Mouse (Mus musculus) megakaryocyte progenitor cell, adult 5-6 weeks (primary cell): ENCODE measurements around the gene Calm2. TPM values are rescaled to one million over a fixed set of nuclear protein-coding genes. Genes with fewer than 3 reads are reported as not detected.

Experiments used
- ATAC-seq: replicated peaks from 2 replicates; pipeline ENCODE4 v1.8.0; 2016; ENCODE audit warnings: mild to moderate bottlenecking, moderate TSS enrichment, inconsistent platforms; ENCODE audit not compliant: poor library complexity
- total RNA-seq, 2 experiments: library from RNA; stranded (forward) in 1 of 2; stranded (reverse) in 1 of 2; fragments of 157-497, 149-512 nt in 1 of 2; fragments of 200-1000 nt in 1 of 2; gene quantifications; 2 replicates each; pipeline versions ENCODE4 v1.2.3 to v1.2.4; 2015 to 2017

Calm2 gene
- total RNA-seq, 2 experiments from 2014 or later, result 664 to 1,536 TPM

- ATAC-seq, result peak; percentile 99
Measured at GRCm38 (mm10) chr17:87405576-87405975, 41.2 kb downstream of the Calm2 start.

- ATAC-seq, result no peak
Measured at GRCm38 (mm10) chr17:87403462-87403861, 43.3 kb downstream of the Calm2 start.

DNA sequence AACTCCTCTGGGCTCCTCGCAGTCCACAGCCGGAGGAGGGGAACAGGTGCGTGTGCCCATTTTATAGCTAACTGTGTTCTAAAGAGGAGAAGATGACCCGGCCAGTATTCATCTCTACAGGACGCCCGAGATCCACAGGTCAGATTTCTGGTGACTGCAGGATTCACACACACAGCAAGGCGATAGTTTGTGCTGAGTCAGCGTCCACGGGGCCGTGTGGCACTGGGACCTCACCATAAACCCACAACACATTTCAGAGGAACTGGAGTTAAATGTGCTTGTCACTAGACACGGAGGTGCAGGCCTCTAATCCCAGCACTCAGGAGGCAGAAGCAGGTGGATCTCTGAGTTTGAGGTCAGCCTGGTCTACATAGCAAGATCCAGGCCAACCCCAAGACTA, 44.3 kb downstream of the Calm2 start:
- no peak for ATAC-seq

DNA sequence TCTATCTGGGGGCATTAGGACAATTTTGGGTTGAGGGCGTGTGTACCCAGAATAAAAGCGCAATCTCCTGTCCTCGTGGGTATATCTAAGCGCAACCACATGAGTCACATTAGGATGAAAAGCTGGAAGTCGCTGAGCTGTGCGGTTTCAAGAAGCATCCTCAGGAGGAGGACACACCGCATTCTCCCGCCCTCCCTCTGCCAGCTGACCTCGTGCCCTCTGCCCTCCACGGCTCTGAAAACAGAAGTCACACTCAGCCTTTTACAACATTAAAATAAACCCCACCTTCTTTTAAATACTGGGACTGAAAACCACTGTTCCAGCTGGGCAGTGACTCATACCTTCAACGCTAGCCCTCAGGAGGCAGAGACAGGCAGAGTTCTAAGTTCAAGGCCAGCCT, 49.6 kb downstream of the Calm2 start:
- peak; percentile 45; the same call in 1 of the 2 replicates for ATAC-seq

GRCm38 (mm10) chr17:87391242-87391641, 55.5 kb downstream of the Calm2 start:
- ATAC-seq, result no peak

- peak; percentile 48 for ATAC-seq
Measured at GRCm38 (mm10) chr17:87387068-87387467, 59.7 kb downstream of the Calm2 start.

GRCm38 (mm10) chr17:87385835-87386234, 60.9 kb downstream of the Calm2 start:
- ATAC-seq, result no peak

Other genes starting within 250 kb of the Calm2 start
- gene Mcfd2, start 181.0 kb downstream of the Calm2 start, total RNA-seq (2015), result 41.7 and 41.8 TPM in 2 replicates
- 111 and 130 TPM in 2 replicates for gene Mcfd2, start 181.0 kb downstream of the Calm2 start, total RNA-seq (2017)
- gene Ttc7, start 164.0 kb downstream of the Calm2 start, total RNA-seq (2015), result 47.8 and 54.7 TPM in 2 replicates
- gene Ttc7, start 164.0 kb downstream of the Calm2 start, total RNA-seq (2017), result 53.2 and 58.5 TPM in 2 replicates
- gene Stpg4, start 19.2 kb downstream of the Calm2 start, total RNA-seq (2015), result 1.0 TPM in 1 of 2 replicates, not detected in the other
- not detected in 2 replicates for gene Stpg4, start 19.2 kb downstream of the Calm2 start, total RNA-seq (2017)
- not detected in 2 replicates for gene Epcam, start 189.0 kb upstream of the Calm2 start, total RNA-seq (2015)
- 0.34 TPM in 1 of 2 replicates, not detected in the other for gene Epcam, start 189.0 kb upstream of the Calm2 start, total RNA-seq (2017)
- gene Msh2, start 225.4 kb upstream of the Calm2 start, total RNA-seq (2015), result 35.3 and 46.8 TPM in 2 replicates
- gene Msh2, start 225.4 kb upstream of the Calm2 start, total RNA-seq (2017), result 75.0 and 95.0 TPM in 2 replicates